Mouse (Mus musculus) small intestine, adult 2 months (tissue): Measurements from ENCODE around the gene Cul4b.

Experiments used
- CTCF ChIP-seq: fragments of 200-500 bp; IDR thresholded peaks from 2 replicates; pipeline ENCODE4 v1.5.1; 2012; ENCODE audit warnings: low read depth, mild to moderate bottlenecking, control low read depth, inconsistent platforms, low read length, moderate library complexity, mixed read lengths; ENCODE audit not compliant: insufficient replicate concordance, insufficient read length; ENCODE audit errors: extremely low read depth
- POLR2A ChIP-seq: fragments of 200-500 bp; IDR thresholded peaks from 2 replicates; pipeline ENCODE4 v1.6.1; 2012; ENCODE audit warnings: low read depth, mild to moderate bottlenecking, control low read depth, inconsistent platforms, low read length, moderate library complexity

DNA sequence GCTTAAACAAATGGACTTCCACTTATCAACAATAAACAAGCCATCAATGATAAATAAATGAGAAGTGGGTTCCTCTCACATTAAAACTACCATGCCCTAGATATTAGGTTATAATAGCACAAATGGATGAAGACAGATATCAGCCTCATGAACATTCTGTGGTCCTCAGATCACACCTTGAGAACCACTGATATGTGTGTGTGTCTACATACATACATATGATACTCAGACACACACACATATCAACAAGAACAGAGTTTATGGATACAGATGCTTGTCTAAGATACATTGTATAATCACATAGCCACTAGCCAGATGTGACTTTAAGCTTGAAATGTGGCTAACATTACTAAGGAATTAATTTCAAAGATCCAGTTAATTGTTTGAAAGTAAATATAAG lies 7.3 kb upstream of the Cul4b start:
- no peak for TF ChIP-seq POLR2A
- TF ChIP-seq CTCF = no peak
